Mouse (Mus musculus): ENCODE measurements around the gene Cacna1e. TPM values are rescaled to one million over a fixed set of nuclear protein-coding genes. Genes with fewer than 3 reads are reported as not detected.

Gene Cacna1e
- polyA plus RNA-seq, 1 experiment from 2014 or later: 0.05 TPM

DNA sequence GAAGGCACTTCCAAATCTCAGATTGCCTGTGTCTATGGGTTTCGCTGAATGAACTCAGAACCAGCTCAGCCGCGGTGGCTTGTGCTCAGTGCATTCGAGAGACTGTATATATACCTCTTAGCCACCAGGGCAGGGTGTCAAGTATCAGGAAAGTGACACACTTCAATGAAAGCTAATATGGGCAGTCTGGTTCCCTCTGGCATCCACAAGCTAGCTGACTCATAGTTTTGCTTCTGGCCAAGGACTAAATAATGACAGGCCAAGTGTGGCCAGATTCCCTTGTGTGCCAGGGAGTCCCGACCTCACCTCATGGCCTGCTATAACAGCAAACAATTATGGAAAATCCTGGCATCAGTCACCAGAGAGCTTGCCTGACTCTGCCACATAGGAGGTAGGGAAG lies 422.8 kb downstream of the Cacna1e start:
- ATAC-seq (replicated peaks; ENCODE audit: low FRiP score, low read depth) (peak; percentile 52; the same call in 1 of the 2 replicates), DNase-seq (ENCODE audit: low spot score) (peak; percentile 26)
- Histone ChIP-seq H3K4me1 (replicated peaks; ENCODE audit: insufficient read depth, low read length) (no peaks in the 10 kb centered on the region), H3K36me3 (ENCODE audit: insufficient read depth, low read length) (no peaks in the 10 kb centered on the region), H3K27ac (no peak overlapping the region), H3K4me2 (ENCODE audit: low read length) (no peak overlapping the region), H3K4me3 (replicated peaks; ENCODE audit: low read depth, low read length) (no peak overlapping the region), H3K9me3 (replicated peaks; ENCODE audit: low read length) (no peaks in the 10 kb centered on the region), H3K9ac (ENCODE audit: low read depth, low read length) (no peak overlapping the region), H3K27me3 (ENCODE audit: insufficient read depth, low read length) (no peaks in the 10 kb centered on the region)
- TF ChIP-seq CTCF (IDR thresholded peaks at IDR 0.05; ENCODE audit: low read depth): peak; percentile 19; the same call in 1 of the 2 replicates
- WGBS: 39% methylated on average over 5 of the region's 5 CpGs

DNA sequence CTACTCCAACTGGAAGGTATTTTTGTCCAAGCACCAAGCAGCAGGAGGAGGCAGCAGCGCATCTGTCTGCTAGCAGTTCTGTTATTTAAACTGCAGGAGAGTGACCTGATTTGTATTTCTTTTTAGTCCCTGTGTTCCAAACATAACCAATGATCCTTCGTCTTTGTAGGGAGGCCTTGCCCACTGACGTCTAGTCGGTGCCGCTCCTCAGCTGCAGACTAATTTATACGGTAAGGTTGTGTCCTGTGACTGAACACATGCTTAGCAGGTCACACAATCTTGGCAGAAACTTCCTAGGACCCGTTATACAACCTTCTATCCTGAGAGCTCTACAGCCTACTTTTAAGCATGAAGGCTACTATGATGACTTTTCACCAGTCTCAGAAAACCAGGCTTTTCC lies 424.2 kb downstream of the Cacna1e start:
- H3K4me1 ChIP-seq (replicated peaks; ENCODE audit: insufficient read depth, low read length): no peaks in the 10 kb centered on the region
- H3K4me3 ChIP-seq (replicated peaks; ENCODE audit: low read depth, low read length): no peak overlapping the region
- DNase-seq (ENCODE audit: low spot score) (no peak), ATAC-seq (replicated peaks; ENCODE audit: low FRiP score, low read depth) (no peak)
- H3K27me3 ChIP-seq (ENCODE audit: insufficient read depth, low read length): no peaks in the 10 kb centered on the region
- no peak overlapping the region for H3K9ac ChIP-seq (ENCODE audit: low read depth, low read length)
- no peak overlapping the region for H3K27ac ChIP-seq
- 76% methylated on average over 7 of the region's 7 CpGs for WGBS
- TF ChIP-seq CTCF (IDR thresholded peaks at IDR 0.05; ENCODE audit: low read depth): no peak
- H3K36me3 ChIP-seq (ENCODE audit: insufficient read depth, low read length): no peaks in the 10 kb centered on the region
- no peak overlapping the region for H3K4me2 ChIP-seq (ENCODE audit: low read length)
- H3K9me3 ChIP-seq (replicated peaks; ENCODE audit: low read length): no peaks in the 10 kb centered on the region

DNA sequence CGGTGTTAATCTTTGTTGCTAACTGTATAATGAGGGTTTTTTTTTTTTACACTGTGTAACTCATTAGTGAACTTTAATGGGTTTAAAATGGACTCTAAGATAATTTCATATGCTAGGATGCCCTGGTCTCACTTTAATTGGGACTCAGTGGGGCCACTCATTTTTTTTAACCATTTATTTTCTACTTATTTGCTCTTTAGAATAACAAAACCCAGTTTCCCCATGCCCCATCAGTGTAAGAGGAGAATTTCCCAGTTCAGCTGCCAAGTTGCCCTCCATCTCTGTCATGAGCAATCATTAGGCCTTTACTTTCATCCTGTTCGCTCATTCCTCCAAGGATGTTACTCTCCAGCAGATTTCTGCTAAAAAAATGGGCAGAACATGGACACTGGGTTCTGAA lies 425.7 kb downstream of the Cacna1e start:
- no peak overlapping the region for H3K4me2 ChIP-seq (ENCODE audit: low read length)
- no peak for TF ChIP-seq CTCF (IDR thresholded peaks at IDR 0.05; ENCODE audit: low read depth)
- no peak overlapping the region for H3K4me3 ChIP-seq (replicated peaks; ENCODE audit: low read depth, low read length)
- no peak overlapping the region for H3K9ac ChIP-seq (ENCODE audit: low read depth, low read length)
- DNase-seq (ENCODE audit: low spot score) (no peak), ATAC-seq (replicated peaks; ENCODE audit: low FRiP score, low read depth) (no peak)
- no peaks in the 10 kb centered on the region for H3K27me3 ChIP-seq (ENCODE audit: insufficient read depth, low read length)
- 73% methylated on average over 2 of the region's 2 CpGs for WGBS
- no peaks in the 10 kb centered on the region for H3K4me1 ChIP-seq (replicated peaks; ENCODE audit: insufficient read depth, low read length)
- no peak overlapping the region for H3K27ac ChIP-seq
- no peaks in the 10 kb centered on the region for H3K9me3 ChIP-seq (replicated peaks; ENCODE audit: low read length)
- no peaks in the 10 kb centered on the region for H3K36me3 ChIP-seq (ENCODE audit: insufficient read depth, low read length)

DNA sequence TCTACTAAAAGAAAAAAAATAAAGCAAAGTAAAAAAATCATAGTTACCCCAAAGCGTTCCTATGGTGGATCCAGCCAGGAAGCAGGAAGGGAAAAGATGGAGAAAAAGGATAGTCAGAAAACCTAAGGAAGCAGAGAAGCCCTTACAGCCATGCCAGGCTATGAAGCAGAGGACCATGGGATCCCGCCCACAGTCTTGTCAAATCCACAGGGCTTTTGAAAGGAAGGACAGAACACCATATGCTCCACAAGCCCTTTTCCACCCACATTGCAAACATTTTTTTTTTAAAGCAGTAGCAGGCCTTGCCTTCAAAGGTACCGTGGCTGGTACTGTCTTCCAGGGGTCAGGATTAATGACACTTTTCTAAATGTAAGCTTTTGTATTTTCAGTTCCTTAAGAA lies 433.5 kb downstream of the Cacna1e start:
- ATAC-seq (replicated peaks; ENCODE audit: low FRiP score, low read depth) (no peak), DNase-seq (ENCODE audit: low spot score) (no peak)
- Histone ChIP-seq H3K36me3 (ENCODE audit: insufficient read depth, low read length) (no peaks in the 10 kb centered on the region), H3K9me3 (replicated peaks; ENCODE audit: low read length) (no peaks in the 10 kb centered on the region), H3K4me2 (ENCODE audit: low read length) (no peak overlapping the region), H3K9ac (ENCODE audit: low read depth, low read length) (no peak overlapping the region), H3K27me3 (ENCODE audit: insufficient read depth, low read length) (no peaks in the 10 kb centered on the region), H3K27ac (no peak overlapping the region), H3K4me3 (replicated peaks; ENCODE audit: low read depth, low read length) (no peak overlapping the region), H3K4me1 (replicated peaks; ENCODE audit: insufficient read depth, low read length) (no peaks in the 10 kb centered on the region)
- WGBS: 86% methylated on average over 3 of the region's 3 CpGs
- TF ChIP-seq CTCF (IDR thresholded peaks at IDR 0.05; ENCODE audit: low read depth): no peak

- H3K27ac ChIP-seq: no peak overlapping the region
- no peak overlapping the region for H3K9ac ChIP-seq (ENCODE audit: low read depth, low read length)
- H3K27me3 ChIP-seq (ENCODE audit: insufficient read depth, low read length): no peaks in the 10 kb centered on the region
- ATAC-seq (replicated peaks; ENCODE audit: low FRiP score, low read depth) (no peak), DNase-seq (ENCODE audit: low spot score) (peak; percentile 8)
- H3K4me1 ChIP-seq (replicated peaks; ENCODE audit: insufficient read depth, low read length): no peaks in the 10 kb centered on the region
- H3K36me3 ChIP-seq (ENCODE audit: insufficient read depth, low read length): no peaks in the 10 kb centered on the region
- no peak overlapping the region for H3K4me3 ChIP-seq (replicated peaks; ENCODE audit: low read depth, low read length)
- no peaks in the 10 kb centered on the region for H3K9me3 ChIP-seq (replicated peaks; ENCODE audit: low read length)
- H3K4me2 ChIP-seq (ENCODE audit: low read length): no peak overlapping the region
- TF ChIP-seq CTCF (IDR thresholded peaks at IDR 0.05; ENCODE audit: low read depth): no peak
- WGBS: 18% methylated on average over 3 of the region's 3 CpGs
These were observed 437.8 kb downstream of the Cacna1e start for GRCm38 (mm10) chr1:154446456-154446855.

DNA sequence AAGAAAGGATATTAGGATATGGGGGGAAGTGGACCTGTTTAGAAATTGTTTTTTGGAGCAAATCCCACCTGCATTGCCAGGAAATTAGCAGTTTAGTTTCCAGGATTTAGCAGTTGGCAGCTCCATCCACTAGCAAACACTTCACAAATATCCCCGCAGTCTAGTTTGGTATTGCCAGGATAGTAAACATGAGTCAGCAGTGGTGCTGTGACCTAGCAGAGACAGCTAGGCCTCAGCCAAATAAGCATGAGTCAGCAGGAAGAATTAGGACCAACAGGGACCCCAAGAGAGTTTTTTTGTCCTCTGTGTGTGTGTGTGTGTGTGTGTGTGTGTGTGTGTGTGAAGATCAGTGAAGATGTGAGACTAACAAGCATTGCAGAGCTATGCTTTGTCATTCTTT lies 450.8 kb downstream of the Cacna1e start:
- TF ChIP-seq CTCF (IDR thresholded peaks at IDR 0.05; ENCODE audit: low read depth): no peak
- H3K36me3 ChIP-seq (ENCODE audit: insufficient read depth, low read length): no peaks in the 10 kb centered on the region
- no peak overlapping the region for H3K4me2 ChIP-seq (ENCODE audit: low read length)
- ATAC-seq (replicated peaks; ENCODE audit: low FRiP score, low read depth) (no peak), DNase-seq (ENCODE audit: low spot score) (no peak)
- 93% methylated on average over 1 of the region's 1 CpGs for WGBS
- H3K4me3 ChIP-seq (replicated peaks; ENCODE audit: low read depth, low read length): no peak overlapping the region
- H3K9ac ChIP-seq (ENCODE audit: low read depth, low read length): no peak overlapping the region
- H3K27ac ChIP-seq: no peak overlapping the region
- no peaks in the 10 kb centered on the region for H3K27me3 ChIP-seq (ENCODE audit: insufficient read depth, low read length)
- H3K9me3 ChIP-seq (replicated peaks; ENCODE audit: low read length): no peaks in the 10 kb centered on the region
- no peaks in the 10 kb centered on the region for H3K4me1 ChIP-seq (replicated peaks; ENCODE audit: insufficient read depth, low read length)

DNA sequence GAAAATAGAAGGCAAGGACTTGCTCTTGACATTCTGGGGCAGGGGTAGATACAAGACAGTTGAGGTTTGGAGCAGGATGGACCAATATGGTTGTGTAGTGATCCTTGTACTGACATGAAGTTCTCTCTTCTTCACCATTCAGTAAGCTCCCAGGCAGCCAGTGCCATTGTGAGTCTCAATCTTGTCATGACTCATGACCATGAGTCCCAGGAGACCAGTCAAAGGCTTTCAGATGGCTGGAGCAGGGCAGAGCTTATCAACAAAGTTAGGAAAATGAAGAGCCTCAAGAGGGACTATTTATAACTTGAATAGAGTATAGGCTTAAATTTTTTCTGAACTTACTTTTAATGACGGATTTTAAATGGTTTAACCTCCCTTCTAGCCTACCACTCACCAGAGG lies 451.2 kb downstream of the Cacna1e start:
- H3K9ac ChIP-seq (ENCODE audit: low read depth, low read length): no peak overlapping the region
- no peak overlapping the region for H3K4me2 ChIP-seq (ENCODE audit: low read length)
- no peak overlapping the region for H3K4me3 ChIP-seq (replicated peaks; ENCODE audit: low read depth, low read length)
- no peaks in the 10 kb centered on the region for H3K27me3 ChIP-seq (ENCODE audit: insufficient read depth, low read length)
- H3K4me1 ChIP-seq (replicated peaks; ENCODE audit: insufficient read depth, low read length): no peaks in the 10 kb centered on the region
- no peaks in the 10 kb centered on the region for H3K36me3 ChIP-seq (ENCODE audit: insufficient read depth, low read length)
- no peak for ATAC-seq (replicated peaks; ENCODE audit: low FRiP score, low read depth)
- no peak overlapping the region for H3K27ac ChIP-seq
- no peak for DNase-seq (ENCODE audit: low spot score)
- WGBS: 62% methylated on average over 1 of the region's 1 CpGs
- H3K9me3 ChIP-seq (replicated peaks; ENCODE audit: low read length): no peaks in the 10 kb centered on the region
- TF ChIP-seq CTCF (IDR thresholded peaks at IDR 0.05; ENCODE audit: low read depth): no peak

All from kidney, postnatal 0 days (tissue).